Mouse (Mus musculus): ENCODE data around the gene Jph4.

DNA sequence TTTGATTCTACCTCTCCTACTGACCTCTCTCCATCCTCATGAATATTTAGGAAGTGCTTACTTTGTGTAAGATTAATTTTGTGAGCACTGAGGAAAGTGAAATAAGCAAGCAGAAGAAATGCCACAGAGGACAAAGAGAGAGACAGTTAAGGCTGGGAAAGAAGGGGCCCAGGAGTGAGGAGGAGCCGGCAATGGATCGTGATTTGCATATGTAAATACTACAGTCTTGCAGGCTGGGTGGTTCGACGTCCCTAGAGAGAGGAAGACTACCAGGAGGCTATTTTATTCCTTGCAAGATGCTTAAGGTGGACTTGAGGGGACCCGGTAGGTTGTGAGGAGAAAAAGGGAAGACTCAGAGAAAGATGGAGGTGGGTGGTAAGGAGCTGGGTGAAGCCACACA lies 35.6 kb downstream of the Jph4 start:
- no peak for TF ChIP-seq CTCF (IDR thresholded peaks at IDR 0.05; ENCODE audit: control insufficient read depth, insufficient read depth, insufficient replicate concordance, low read depth, low read length)
- no peak for TF ChIP-seq POLR2A (IDR thresholded peaks at IDR 0.05; ENCODE audit: control insufficient read depth, low read depth, low read length)

Data from testis, adult 2 months (tissue).